Mouse (Mus musculus): ENCODE data around the gene Urb2. TPM values are rescaled to one million over a fixed set of nuclear protein-coding genes. Genes with fewer than 3 reads are reported as not detected.

Gene Urb2
- total and polyA plus RNA-seq, 2 experiments from 2014 or later: 1.8 to 14.8 TPM

DNA sequence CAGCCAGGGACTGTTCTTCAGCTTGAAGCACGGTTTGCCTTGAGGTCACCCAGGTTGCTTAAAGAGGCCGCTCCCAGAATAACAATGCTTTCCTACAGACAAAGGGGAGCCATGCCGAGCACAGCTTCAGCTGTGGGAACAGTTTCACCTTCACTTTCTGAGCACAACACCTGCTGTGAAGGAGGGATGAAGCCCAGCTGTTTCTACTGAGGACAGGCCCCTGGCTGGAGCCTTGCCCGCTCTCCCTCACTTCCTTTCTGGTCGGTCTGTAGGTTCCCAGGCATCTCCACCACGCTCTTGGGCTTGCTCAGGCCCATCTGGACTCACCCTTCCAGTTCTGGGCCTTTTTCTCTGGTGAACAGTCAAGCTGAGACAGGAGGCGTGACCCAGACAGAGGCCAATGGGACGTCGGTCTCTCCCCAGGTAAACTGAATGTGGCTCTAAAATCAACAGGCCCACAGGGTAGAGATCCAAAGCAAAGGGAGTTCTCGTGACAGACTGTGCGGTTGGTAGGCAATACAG lies 66.8 kb downstream of the Urb2 start:
- no peak for TF ChIP-seq CTCF (IDR thresholded peaks at IDR 0.05; ENCODE audit: low read depth)
- Histone ChIP-seq H3K36me3 (ENCODE audit: insufficient read depth) (no peaks in the 10 kb centered on the region), H3K9ac (no peak overlapping the region), H3K27ac (ENCODE audit: low read depth, low read length) (no peak overlapping the region), H3K9me3 (ENCODE audit: low read length) (no peaks in the 10 kb centered on the region), H3K27me3 (ENCODE audit: insufficient read depth, low read length) (no peaks in the 10 kb centered on the region), H3K4me3 (ENCODE audit: low read depth, low read length) (no peak overlapping the region), H3K4me1 (ENCODE audit: insufficient read depth) (no peaks in the 10 kb centered on the region), H3K4me2 (ENCODE audit: low read depth) (no peak overlapping the region)
- ATAC-seq (no peak), DNase-seq (no peak)
- 49% methylated on average over 11 of the region's 11 CpGs for WGBS

DNA sequence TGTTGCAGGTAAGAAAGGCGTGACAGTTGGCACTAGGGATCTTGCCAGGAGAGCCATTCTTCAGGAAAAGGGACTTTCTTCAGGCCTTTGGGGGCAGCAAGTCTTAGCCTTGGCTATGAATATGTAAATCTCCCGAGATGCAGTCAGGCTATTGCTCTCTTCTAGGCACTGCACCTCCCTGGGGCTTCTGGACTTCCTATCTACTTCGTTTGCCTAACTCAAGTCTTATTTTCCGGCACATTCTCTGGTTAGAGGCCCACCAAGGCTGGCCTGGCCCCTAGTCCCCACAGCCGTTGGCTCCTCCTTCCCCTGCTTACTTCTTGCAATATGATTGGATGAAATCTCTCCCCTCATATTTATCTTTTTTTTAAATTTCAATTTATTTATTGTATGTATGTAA lies 67.7 kb downstream of the Urb2 start:
- H3K27ac ChIP-seq (ENCODE audit: low read depth, low read length): no peak overlapping the region
- H3K9ac ChIP-seq: no peak overlapping the region
- H3K36me3 ChIP-seq (ENCODE audit: insufficient read depth): no peaks in the 10 kb centered on the region
- ATAC-seq: no peak
- H3K4me2 ChIP-seq (ENCODE audit: low read depth): no peak overlapping the region
- DNase-seq: no peak
- no peaks in the 10 kb centered on the region for H3K4me1 ChIP-seq (ENCODE audit: insufficient read depth)
- no peak overlapping the region for H3K4me3 ChIP-seq (ENCODE audit: low read depth, low read length)
- no peaks in the 10 kb centered on the region for H3K9me3 ChIP-seq (ENCODE audit: low read length)
- H3K27me3 ChIP-seq (ENCODE audit: insufficient read depth, low read length): no peaks in the 10 kb centered on the region
- 85% methylated on average over 5 of the region's 5 CpGs for WGBS
- TF ChIP-seq CTCF (IDR thresholded peaks at IDR 0.05; ENCODE audit: low read depth): no peak

- Histone ChIP-seq H3K27ac (ENCODE audit: low read depth, low read length) (no peak overlapping the region), H3K9me3 (ENCODE audit: low read length) (no peaks in the 10 kb centered on the region), H3K36me3 (ENCODE audit: insufficient read depth) (no peaks in the 10 kb centered on the region), H3K9ac (no peak overlapping the region), H3K4me1 (ENCODE audit: insufficient read depth) (no peaks in the 10 kb centered on the region), H3K27me3 (ENCODE audit: insufficient read depth, low read length) (no peaks in the 10 kb centered on the region), H3K4me3 (ENCODE audit: low read depth, low read length) (no peak overlapping the region), H3K4me2 (ENCODE audit: low read depth) (no peak overlapping the region)
- no peak for ATAC-seq
- no peak for TF ChIP-seq CTCF (IDR thresholded peaks at IDR 0.05; ENCODE audit: low read depth)
- DNase-seq: no peak
- WGBS: 94% methylated on average over 5 of the region's 5 CpGs
Measured at GRCm38 (mm10) chr8:124090473-124090872, 69.2 kb downstream of the Urb2 start.

MicroRNAs within 50 kb of the gene (microRNA counts, 519-probe panel; counts per million panel counts)
- microRNA mmu-miR-1967: not detected

Small RNA genes lying within 50 kb of the gene (microRNA-seq; reads per million reads assigned to microRNA genes)
- gene Mir1967: 0 to 0.39 reads per million in 2 experiments

Other genes with a start within 250 kb of the Urb2 start
- 70.9 and 72.8 TPM in 2 replicates for gene Rab4a, start 215.5 kb upstream of the Urb2 start, total RNA-seq (2014; rRNA removed)
- gene Rab4a, start 215.5 kb upstream of the Urb2 start, polyA plus RNA-seq (2015; fragmentation: Nextera tagmentation; extraction: Ambion mirVana): 113 and 127 TPM in 2 replicates
- 19.5 and 21.8 TPM in 2 replicates for gene Ccsap, start 161.3 kb upstream of the Urb2 start, total RNA-seq (2014; rRNA removed)
- 10.0 and 10.6 TPM in 2 replicates for gene Ccsap, start 161.3 kb upstream of the Urb2 start, polyA plus RNA-seq (2015; fragmentation: Nextera tagmentation; extraction: Ambion mirVana)
- gene Acta1, start 126.8 kb upstream of the Urb2 start, total RNA-seq (2014; rRNA removed): 10.5 and 20.1 TPM in 2 replicates
- 17.1 and 20.4 TPM in 2 replicates for gene Acta1, start 126.8 kb upstream of the Urb2 start, polyA plus RNA-seq (2015; fragmentation: Nextera tagmentation; extraction: Ambion mirVana)
- 21.9 and 31.8 TPM in 2 replicates for gene Nup133, start 72.2 kb upstream of the Urb2 start, total RNA-seq (2014; rRNA removed)
- gene Nup133, start 72.2 kb upstream of the Urb2 start, polyA plus RNA-seq (2015; fragmentation: Nextera tagmentation; extraction: Ambion mirVana): 16.4 and 17.3 TPM in 2 replicates
- gene Abcb10, start 38.4 kb upstream of the Urb2 start, total RNA-seq (2014; rRNA removed): 33.7 and 35.4 TPM in 2 replicates
- 8.3 and 10.4 TPM in 2 replicates for gene Abcb10, start 38.4 kb upstream of the Urb2 start, polyA plus RNA-seq (2015; fragmentation: Nextera tagmentation; extraction: Ambion mirVana)
- gene Taf5l, start 111 bp upstream of the Urb2 start, total RNA-seq (2014; rRNA removed): 33.3 and 39.8 TPM in 2 replicates
- gene Taf5l, start 111 bp upstream of the Urb2 start, polyA plus RNA-seq (2015; fragmentation: Nextera tagmentation; extraction: Ambion mirVana): 24.4 and 26.7 TPM in 2 replicates
- 55.4 and 55.5 TPM in 2 replicates for gene Galnt2, start 209.9 kb downstream of the Urb2 start, total RNA-seq (2014; rRNA removed)
- gene Galnt2, start 209.9 kb downstream of the Urb2 start, polyA plus RNA-seq (2015; fragmentation: Nextera tagmentation; extraction: Ambion mirVana): 58.2 and 63.1 TPM in 2 replicates

Measured in forebrain, postnatal 0 days (tissue).